Mouse (Mus musculus): ENCODE results near the gene Abhd16b. TPM values are rescaled to one million over a fixed set of nuclear protein-coding genes. Genes with fewer than 3 reads are reported as not detected.
A peak's percentile ranks its signal among the peaks of the same experiment; 100 is the strongest.

The Abhd16b gene
- polyA plus RNA-seq, 1 experiment from 2014 or later, result 0.07 TPM

DNA sequence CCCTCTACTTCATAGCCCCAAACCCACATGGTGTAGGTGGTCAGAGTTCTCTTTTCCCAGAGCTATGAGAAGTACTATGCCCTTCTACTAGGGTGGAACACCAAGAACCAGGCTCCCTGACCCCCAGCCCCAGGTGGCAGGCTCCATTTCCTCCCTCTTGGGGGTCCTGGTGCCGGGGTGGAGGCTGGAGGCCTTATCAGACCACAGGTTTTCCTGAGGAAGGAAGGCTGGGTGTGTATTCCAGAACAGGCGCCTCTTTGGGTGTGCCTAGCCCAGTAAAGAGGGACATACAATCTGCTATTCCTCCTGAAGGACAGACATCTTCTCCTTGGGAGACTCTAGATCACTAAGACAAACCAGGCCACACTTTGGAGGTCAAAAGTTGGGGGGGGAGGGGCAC, 22.7 kb upstream of the Abhd16b start:
- no peaks in the 10 kb centered on the region for H3K4me1 ChIP-seq (replicated peaks; ENCODE audit: control insufficient read depth, insufficient read depth, low read length)
- no peak overlapping the region for H3K9ac ChIP-seq (ENCODE audit: low read depth, low read length)
- no peak overlapping the region for H3K4me3 ChIP-seq (ENCODE audit: low read depth, low read length)
- no peaks in the 10 kb centered on the region for H3K27me3 ChIP-seq (replicated peaks; ENCODE audit: control insufficient read depth, insufficient read depth, low read length)
- no peaks in the 10 kb centered on the region for H3K9me3 ChIP-seq (ENCODE audit: control insufficient read depth)
- H3K27ac ChIP-seq (ENCODE audit: low read depth, low read length), result no peak overlapping the region
- no peak overlapping the region for H3K4me2 ChIP-seq (replicated peaks; ENCODE audit: low read depth)
- H3K36me3 ChIP-seq (ENCODE audit: control insufficient read depth, insufficient read depth), result no peaks in the 10 kb centered on the region
- WGBS, result 52% methylated on average over 2 of the region's 2 CpGs
- no peak for ATAC-seq
- TF ChIP-seq CTCF (IDR thresholded peaks at IDR 0.05; ENCODE audit: low read depth), result no peak

DNA sequence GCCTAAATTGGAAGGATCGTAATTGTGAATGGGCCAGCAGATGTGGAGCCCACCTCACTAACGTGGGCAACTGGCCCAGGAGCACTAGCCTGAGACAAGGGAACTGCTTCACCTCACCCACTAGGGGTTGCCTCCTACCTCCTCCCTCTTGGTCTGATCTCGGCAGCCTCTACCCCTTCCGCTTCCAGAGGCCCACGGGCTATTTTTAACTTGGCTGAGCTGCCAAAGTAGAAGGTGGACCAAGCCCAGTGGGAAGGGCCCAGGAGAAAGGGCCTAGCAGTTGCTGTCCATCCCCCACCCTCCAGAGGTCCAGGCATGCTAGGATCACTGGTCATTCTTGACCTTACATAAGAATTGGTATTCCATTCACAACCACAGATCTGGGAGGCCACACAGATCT, 21.8 kb upstream of the Abhd16b start:
- no peak overlapping the region for H3K27ac ChIP-seq (ENCODE audit: low read depth, low read length)
- no peak for ATAC-seq
- WGBS, result 55% methylated on average over 5 of the region's 5 CpGs

DNA sequence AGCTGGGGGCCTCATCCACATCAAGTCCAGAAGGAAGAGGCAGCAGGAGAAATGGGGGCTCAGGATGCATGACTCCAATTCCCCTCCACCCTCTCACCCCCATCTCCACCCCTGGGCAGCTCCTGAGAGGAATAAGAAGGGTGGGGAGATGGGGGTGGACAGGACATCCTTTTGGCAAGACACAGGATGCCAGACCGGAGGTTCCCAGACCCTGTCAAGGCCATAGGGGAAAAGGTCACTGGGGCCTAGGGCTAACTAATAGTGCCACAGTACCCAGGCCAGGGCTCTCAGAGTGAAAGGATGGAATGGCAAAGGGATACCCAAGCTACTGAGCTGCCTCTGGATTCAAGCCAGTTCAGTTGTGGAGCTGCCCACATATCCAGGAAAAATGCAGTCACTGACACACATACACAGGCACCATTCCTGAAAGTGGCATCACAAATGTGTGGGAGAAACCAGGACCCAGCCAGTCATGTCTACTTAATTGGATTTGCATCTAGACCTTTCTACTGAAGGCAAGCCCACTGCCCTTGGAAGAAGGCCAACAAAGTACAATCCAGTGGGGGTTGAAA, 20.7 kb upstream of the Abhd16b start:
- no peak for ATAC-seq
- Histone ChIP-seq H3K27ac (ENCODE audit: low read depth, low read length) (no peak overlapping the region), H3K9ac (ENCODE audit: low read depth, low read length) (no peak overlapping the region), H3K27me3 (replicated peaks; ENCODE audit: control insufficient read depth, insufficient read depth, low read length) (no peaks in the 10 kb centered on the region), H3K4me1 (replicated peaks; ENCODE audit: control insufficient read depth, insufficient read depth, low read length) (no peaks in the 10 kb centered on the region), H3K4me2 (replicated peaks; ENCODE audit: low read depth) (no peak overlapping the region), H3K4me3 (ENCODE audit: low read depth, low read length) (no peak overlapping the region), H3K36me3 (ENCODE audit: control insufficient read depth, insufficient read depth) (no peaks in the 10 kb centered on the region), H3K9me3 (ENCODE audit: control insufficient read depth) (no peaks in the 10 kb centered on the region)
- WGBS, result 60% methylated on average over 1 of the region's 1 CpGs
- no peak for TF ChIP-seq CTCF (IDR thresholded peaks at IDR 0.05; ENCODE audit: low read depth)

More for the DNA sequence above, 21.8 kb upstream of the Abhd16b start:
- Histone ChIP-seq H3K36me3 (ENCODE audit: control insufficient read depth, insufficient read depth) (no peaks in the 10 kb centered on the region), H3K4me2 (replicated peaks; ENCODE audit: low read depth) (no peak overlapping the region), H3K9ac (ENCODE audit: low read depth, low read length) (no peak overlapping the region), H3K4me1 (replicated peaks; ENCODE audit: control insufficient read depth, insufficient read depth, low read length) (no peaks in the 10 kb centered on the region), H3K4me3 (ENCODE audit: low read depth, low read length) (no peak overlapping the region), H3K27me3 (replicated peaks; ENCODE audit: control insufficient read depth, insufficient read depth, low read length) (no peaks in the 10 kb centered on the region), H3K9me3 (ENCODE audit: control insufficient read depth) (no peaks in the 10 kb centered on the region)
- no peak for TF ChIP-seq CTCF (IDR thresholded peaks at IDR 0.05; ENCODE audit: low read depth)

- Histone ChIP-seq H3K36me3 (ENCODE audit: control insufficient read depth, insufficient read depth) (no peaks in the 10 kb centered on the region; the same call in 1 of the 2 replicates), H3K4me2 (replicated peaks; ENCODE audit: low read depth) (peak overlapping the region; percentile 38), H3K4me3 (ENCODE audit: low read depth, low read length) (no peak overlapping the region), H3K27me3 (replicated peaks; ENCODE audit: control insufficient read depth, insufficient read depth, low read length) (no peaks in the 10 kb centered on the region; the same call in 1 of the 2 replicates), H3K9me3 (ENCODE audit: control insufficient read depth) (no peaks in the 10 kb centered on the region), H3K9ac (ENCODE audit: low read depth, low read length) (no peak overlapping the region), H3K27ac (ENCODE audit: low read depth, low read length) (no peak overlapping the region), H3K4me1 (replicated peaks; ENCODE audit: control insufficient read depth, insufficient read depth, low read length) (0 out of 2 replicates have a peak, but pooled peaks cover 3% of the 10 kb centered on the region)
- peak; percentile 60; the same call in 1 of the 2 replicates for ATAC-seq
- no peak for TF ChIP-seq CTCF (IDR thresholded peaks at IDR 0.05; ENCODE audit: low read depth)
- WGBS, result 21% methylated on average over 2 of the region's 2 CpGs
These were observed 9.9 kb upstream of the Abhd16b start for GRCm38 (mm10) chr2:181483120-181483519.

DNA sequence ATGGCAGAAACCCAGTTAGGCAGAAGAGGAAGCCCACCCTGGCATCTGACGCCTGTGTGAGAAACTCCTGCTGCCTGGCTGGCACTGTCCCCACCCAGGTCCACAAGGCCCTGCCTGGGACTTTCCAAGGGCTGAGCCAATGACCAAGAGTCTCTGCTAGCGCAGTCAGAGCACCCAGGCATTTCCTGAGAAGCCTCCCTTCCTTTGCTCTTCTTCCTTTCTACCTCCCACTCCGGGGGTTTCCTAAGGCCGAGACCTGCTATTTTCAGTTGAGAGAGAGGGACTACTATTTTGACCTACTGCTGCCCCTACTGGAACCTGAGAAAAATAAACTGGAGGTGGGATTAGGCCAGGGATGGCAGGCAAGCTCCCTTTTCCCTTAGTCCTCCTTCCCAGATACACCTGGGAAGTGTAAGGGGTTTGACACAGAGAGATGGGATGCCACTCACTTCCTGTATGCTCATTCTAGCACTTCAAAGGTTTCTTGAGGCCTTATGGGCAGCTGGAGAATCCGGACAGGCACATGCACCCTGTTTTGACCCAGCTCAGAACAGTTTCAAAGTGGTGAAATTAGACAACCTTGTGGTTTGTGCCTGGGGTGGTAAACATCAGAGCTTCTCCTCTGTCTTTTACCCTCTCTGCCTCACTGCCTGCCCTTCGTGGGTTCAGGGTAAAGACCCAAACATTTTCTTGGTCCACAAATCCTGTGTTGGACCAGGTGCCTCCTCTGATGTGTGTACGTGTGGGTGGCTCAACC, 9.3 kb upstream of the Abhd16b start:
- H3K36me3 ChIP-seq (ENCODE audit: control insufficient read depth, insufficient read depth), result no peaks in the 10 kb centered on the region; the same call in 1 of the 2 replicates
- no peak overlapping the region for H3K4me3 ChIP-seq (ENCODE audit: low read depth, low read length)
- ATAC-seq, result peak; percentile 76
- H3K27ac ChIP-seq (ENCODE audit: low read depth, low read length), result no peak overlapping the region; the same call in 1 of the 2 replicates
- 0 out of 2 replicates have a peak, but pooled peaks cover 3% of the 10 kb centered on the region for H3K4me1 ChIP-seq (replicated peaks; ENCODE audit: control insufficient read depth, insufficient read depth, low read length)
- peak; percentile 53 for TF ChIP-seq CTCF (IDR thresholded peaks at IDR 0.05; ENCODE audit: low read depth)
- H3K4me2 ChIP-seq (replicated peaks; ENCODE audit: low read depth), result peak overlapping the region; percentile 38
- no peaks in the 10 kb centered on the region; the same call in 1 of the 2 replicates for H3K27me3 ChIP-seq (replicated peaks; ENCODE audit: control insufficient read depth, insufficient read depth, low read length)
- 35% methylated on average over 7 of the region's 7 CpGs for WGBS
- H3K9me3 ChIP-seq (ENCODE audit: control insufficient read depth), result no peaks in the 10 kb centered on the region
- H3K9ac ChIP-seq (ENCODE audit: low read depth, low read length), result no peak overlapping the region

GRCm38 (mm10) chr2:181484456-181485233, 8.4 kb upstream of the Abhd16b start:
- no peaks in the 10 kb centered on the region for H3K9me3 ChIP-seq (ENCODE audit: control insufficient read depth)
- no peak for TF ChIP-seq CTCF (IDR thresholded peaks at IDR 0.05; ENCODE audit: low read depth)
- no peak overlapping the region for H3K27ac ChIP-seq (ENCODE audit: low read depth, low read length)
- H3K9ac ChIP-seq (ENCODE audit: low read depth, low read length), result no peak overlapping the region
- H3K4me2 ChIP-seq (replicated peaks; ENCODE audit: low read depth), result no peak overlapping the region
- 0 out of 2 replicates have a peak, but pooled peaks cover 3% of the 10 kb centered on the region for H3K4me1 ChIP-seq (replicated peaks; ENCODE audit: control insufficient read depth, insufficient read depth, low read length)
- H3K27me3 ChIP-seq (replicated peaks; ENCODE audit: control insufficient read depth, insufficient read depth, low read length), result no peaks in the 10 kb centered on the region; the same call in 1 of the 2 replicates
- ATAC-seq, result no peak
- WGBS, result 80% methylated on average over 6 of the region's 6 CpGs
- no peak overlapping the region for H3K4me3 ChIP-seq (ENCODE audit: low read depth, low read length)
- no peaks in the 10 kb centered on the region; the same call in 1 of the 2 replicates for H3K36me3 ChIP-seq (ENCODE audit: control insufficient read depth, insufficient read depth)
